Mouse (Mus musculus) adrenal gland, adult 18-20 months (tissue): ENCODE results near the gene Elovl7. TPM values are rescaled to one million over a fixed set of nuclear protein-coding genes. Genes with fewer than 3 reads are reported as not detected.

ENCODE experiments used
- total RNA-seq, 2 experiments: library from RNA; stranded (reverse); gene quantifications; 1 replicate in 1 of 2; 2 replicates in 1 of 2; pipeline ENCODE4 v1.2.3; 2021

Elovl7 gene
- total RNA-seq, 2 experiments from 2014 or later: 2.5 to 2.6 TPM

Other genes with a start within 250 kb of the Elovl7 start
- 10 to 100 TPM; 38.6 to 43.1 TPM for gene Smim15, start 170.0 kb upstream of the Elovl7 start, total RNA-seq
- gene Ndufaf2, start 55.8 kb upstream of the Elovl7 start, total RNA-seq: 10 to 100 TPM; 31.9 to 32.7 TPM
- gene Ercc8, start 55.7 kb upstream of the Elovl7 start, total RNA-seq: 1 to 10 TPM; 7.5 to 8.8 TPM
- under 1 TPM in 1 of 2 experiments, not detected in 1; 0.27 TPM for gene Depdc1b, start 101.9 kb downstream of the Elovl7 start, total RNA-seq
- 10 to 100 TPM; 48.5 to 81.6 TPM for gene Pde4d, start 235.5 kb downstream of the Elovl7 start, total RNA-seq